Mouse (Mus musculus) spleen, adult 2 months (tissue): ENCODE data around the gene Rgs9bp.

ENCODE experiments used
- CTCF ChIP-seq: fragments of 200-500 bp; IDR thresholded peaks from 2 replicates; pipeline ENCODE4 v1.5.1; 2011; ENCODE audit warnings: mild to moderate bottlenecking, inconsistent platforms; ENCODE audit not compliant: insufficient read depth, insufficient read length, insufficient replicate concordance; ENCODE audit errors: extremely low read depth
- POLR2A ChIP-seq: fragments of 200-500 bp; IDR thresholded peaks from 2 replicates; pipeline ENCODE4 v1.6.1; 2011; ENCODE audit warnings: low read depth, low read length, inconsistent platforms

DNA sequence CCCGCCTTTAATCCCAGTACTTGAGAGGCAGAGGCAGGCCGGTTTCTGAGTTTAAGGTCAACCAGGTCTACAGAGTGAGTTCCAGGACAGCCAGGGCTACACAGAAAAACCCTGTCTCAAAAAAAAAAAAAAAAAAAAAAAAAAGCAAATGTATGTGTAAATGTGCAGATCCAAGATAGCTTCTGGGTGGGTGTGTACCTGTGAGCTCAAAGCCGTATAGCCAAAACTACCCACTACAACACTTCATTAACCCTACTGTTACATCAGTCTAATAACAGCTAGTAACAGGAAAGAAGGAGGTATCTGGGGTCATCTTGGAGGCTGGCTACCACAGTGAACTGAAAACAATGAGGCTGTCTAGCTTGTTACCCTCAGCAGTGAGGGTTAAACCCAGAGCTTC is 25.5 kb downstream of the Rgs9bp start:
- no peak for TF ChIP-seq CTCF
- no peak for TF ChIP-seq POLR2A
